Mouse (Mus musculus): ENCODE results near the gene Ccdc172.

DNA sequence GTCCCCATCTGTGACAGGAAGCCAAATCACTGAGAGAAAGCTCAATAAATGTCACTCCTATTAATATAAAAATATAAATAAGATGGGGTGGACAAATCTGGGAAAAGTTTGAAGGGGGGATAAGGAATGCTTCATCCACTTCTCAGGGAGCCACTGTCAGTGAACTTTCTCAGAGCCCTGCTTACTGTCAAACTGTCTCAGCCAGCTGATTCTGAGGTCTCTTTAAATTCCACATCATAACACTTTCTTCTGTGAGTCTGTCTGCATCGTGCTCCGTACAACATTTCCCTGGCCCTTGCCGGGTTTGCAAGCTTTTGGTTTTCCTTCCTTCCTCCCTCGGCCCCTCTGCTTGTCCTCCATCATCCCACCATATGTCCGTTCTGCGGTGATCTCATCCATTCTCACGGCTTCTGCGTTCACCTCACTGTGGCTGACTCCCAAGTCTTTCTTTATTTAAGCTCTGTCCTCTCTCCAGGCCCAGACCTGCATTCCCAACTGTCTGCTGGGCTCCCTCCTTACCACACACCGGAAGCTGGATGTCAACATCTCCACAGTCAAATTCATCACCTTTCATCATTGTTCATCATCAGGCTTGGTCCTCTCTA lies 29.3 kb upstream of the Ccdc172 start:
- TF ChIP-seq POLR2A (IDR thresholded peaks at IDR 0.05; ENCODE audit: control insufficient read depth, low read depth, low read length) (no peak), CTCF (IDR thresholded peaks at IDR 0.05; ENCODE audit: control insufficient read depth, insufficient read depth, insufficient replicate concordance, low read depth, low read length) (no peak)

Data from testis, adult 2 months (tissue).